Mouse (Mus musculus) kidney, embryonic 14.5 days (tissue): ENCODE measurements around the gene Tor2a. TPM values are rescaled to one million over a fixed set of nuclear protein-coding genes. Genes with fewer than 3 reads are reported as not detected.

Experiments used
- ATAC-seq: fragments of 200-750 bp; cut with Nextera tagmentation; 2 replicates; pipeline ENCODE4 v1.8.0; 2017; ENCODE audit warnings: moderate number of reproducible peaks, mild to moderate bottlenecking, moderate TSS enrichment, moderate library complexity; ENCODE audit not compliant: low FRiP score, low TSS enrichment
- H3K27ac ChIP-seq: fragments of 300-500 bp; sonication (generic); 2 replicates; pipeline ENCODE4 v1.5.1; 2014; ENCODE audit warnings: low read depth, mild to moderate bottlenecking, low read length, moderate library complexity, mixed read lengths
- H3K27me3 ChIP-seq: fragments of 300-500 bp; sonication (generic); 2 replicates; pipeline ENCODE4 v1.6.1; 2014; ENCODE audit warnings: mild to moderate bottlenecking, low read length; ENCODE audit not compliant: control insufficient read depth, insufficient read depth
- H3K36me3 ChIP-seq: fragments of 300-500 bp; sonication (generic); 2 replicates; pipeline ENCODE4 v1.6.1; 2014; ENCODE audit warnings: low read length, mixed read lengths; ENCODE audit not compliant: control insufficient read depth, insufficient read depth
- H3K4me1 ChIP-seq: fragments of 300-500 bp; sonication (generic); 2 replicates; pipeline ENCODE4 v1.6.1; 2014; ENCODE audit warnings: low read length, mixed read lengths; ENCODE audit not compliant: control insufficient read depth, insufficient read depth
- H3K4me2 ChIP-seq: fragments of 300-500 bp; sonication (generic); replicated peaks from 2 replicates; pipeline ENCODE4 v1.6.1; 2014; ENCODE audit warnings: low read depth, mild to moderate bottlenecking, low read length
- H3K4me3 ChIP-seq: fragments of 300-500 bp; sonication (generic); 2 replicates; pipeline ENCODE4 v1.5.1; 2014; ENCODE audit warnings: mild to moderate bottlenecking, low read length
- H3K9ac ChIP-seq: fragments of 300-500 bp; sonication (generic); 2 replicates; pipeline ENCODE4 v1.6.1; 2014; ENCODE audit warnings: low read depth, mild to moderate bottlenecking, low read length, moderate library complexity
- H3K9me3 ChIP-seq: fragments of 300-500 bp; sonication (generic); 2 replicates; pipeline ENCODE4 v1.6.1; 2016; ENCODE audit warnings: low read length; ENCODE audit not compliant: control insufficient read depth
- WGBS: fragments of 180-500 bp; shearing (Covaris S2); extraction: QIAGEN DNeasy Blood & Tissue Kit; methylation state at CpG from one replicate; pipeline ENCODE4 v1.1.7; 2014; 5-methylcytosine and 5-hydroxymethylcytosine counted together
- polyA plus RNA-seq: library from polyadenylated mRNA; unstranded; fragments of >200 nt; fragmentation: Nextera tagmentation; extraction: Ambion mirVana; gene quantifications from 2 replicates; pipeline ENCODE4 v1.2.1, GENCODE M21; 2014

Gene Tor2a
- polyA plus RNA-seq, 1 experiment from 2014 or later, result 75.6 TPM

DNA sequence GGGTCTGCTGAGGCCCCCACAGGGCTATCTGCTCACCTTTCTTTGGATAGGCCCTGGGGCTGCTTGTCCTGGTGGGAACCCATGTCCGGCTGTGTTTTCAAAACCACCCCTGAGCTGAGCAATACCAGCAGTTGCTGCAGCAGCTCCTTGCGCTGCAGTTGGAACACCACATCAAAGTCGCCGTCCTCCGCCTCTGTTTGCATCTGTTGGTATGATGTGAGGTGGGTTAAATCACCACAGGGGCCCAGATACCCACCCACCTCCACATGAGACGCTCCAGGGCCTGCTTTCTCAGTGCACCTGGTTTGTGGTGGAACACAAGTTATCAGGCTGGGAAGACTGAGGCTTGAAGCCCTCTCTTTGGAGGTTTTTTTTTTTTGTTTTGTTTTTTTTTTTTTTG lies 21.0 kb downstream of the Tor2a start:
- Histone ChIP-seq H3K4me2 (no peak overlapping the region), H3K9me3 (no peaks in the 10 kb centered on the region), H3K4me1 (peaks cover 6% of the 10 kb centered on the region; the same call in 1 of the 2 replicates), H3K4me3 (no peak overlapping the region), H3K27me3 (no peaks in the 10 kb centered on the region), H3K27ac (no peak overlapping the region), H3K9ac (no peak overlapping the region), H3K36me3 (no peaks in the 10 kb centered on the region)
- no peak for ATAC-seq
- WGBS, result 94% methylated on average over 6 of the region's 6 CpGs

DNA sequence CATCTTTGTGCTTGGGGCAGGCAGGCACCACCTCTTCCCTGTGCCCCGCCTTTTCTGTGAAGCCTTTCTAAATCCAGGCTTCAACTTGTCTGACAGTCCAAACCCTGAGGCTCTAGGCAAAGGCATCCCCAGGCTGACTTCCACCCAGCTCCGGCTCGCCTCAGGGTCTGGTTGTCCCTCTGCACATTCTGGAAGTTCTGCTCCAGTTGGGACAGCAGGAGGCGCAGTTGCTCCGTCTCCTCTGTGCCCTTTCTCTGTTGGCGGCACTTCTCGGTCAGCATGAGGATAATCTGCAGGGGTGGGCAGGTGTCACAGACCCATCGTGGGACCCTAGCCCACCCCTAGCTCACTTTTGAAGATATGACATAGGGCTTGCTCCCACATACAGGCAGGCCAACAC lies 22.1 kb downstream of the Tor2a start:
- Histone ChIP-seq H3K27ac (no peak overlapping the region), H3K4me3 (no peak overlapping the region), H3K9ac (0 out of 2 replicates have a peak overlapping the region, but pooled peaks have one; percentile 18), H3K9me3 (no peaks in the 10 kb centered on the region), H3K4me1 (peaks cover 6% of the 10 kb centered on the region; the same call in 1 of the 2 replicates), H3K27me3 (no peaks in the 10 kb centered on the region), H3K4me2 (no peak overlapping the region), H3K36me3 (no peaks in the 10 kb centered on the region)
- no peak for ATAC-seq
- 26% methylated on average over 8 of the region's 8 CpGs for WGBS

DNA sequence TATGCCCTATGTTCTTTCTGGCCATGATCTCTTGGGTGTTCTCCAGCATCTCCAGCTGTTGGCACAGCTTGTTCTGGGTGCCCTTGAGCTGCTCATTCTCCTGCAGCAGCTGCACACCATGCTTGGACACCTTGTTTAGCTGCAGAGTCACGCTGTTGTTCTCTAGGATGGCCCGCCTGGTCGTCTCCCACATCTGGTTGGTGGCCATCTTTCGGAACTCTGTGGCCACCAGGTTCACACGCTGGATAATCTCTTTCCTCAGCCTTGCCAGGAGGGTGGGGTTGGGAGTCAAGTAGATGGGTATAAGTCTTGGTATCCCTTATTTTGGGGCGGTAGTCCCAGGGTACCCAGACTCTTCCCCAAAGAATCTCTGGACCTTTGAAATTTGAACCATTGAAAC lies 22.7 kb downstream of the Tor2a start:
- no peaks in the 10 kb centered on the region for H3K36me3 ChIP-seq
- H3K9me3 ChIP-seq, result no peaks in the 10 kb centered on the region
- H3K9ac ChIP-seq, result no peak overlapping the region
- H3K27me3 ChIP-seq, result no peaks in the 10 kb centered on the region
- ATAC-seq, result no peak
- 86% methylated on average over 6 of the region's 6 CpGs for WGBS
- peaks cover 6% of the 10 kb centered on the region; the same call in 1 of the 2 replicates for H3K4me1 ChIP-seq
- no peak overlapping the region for H3K4me3 ChIP-seq
- H3K27ac ChIP-seq, result no peak overlapping the region
- no peak overlapping the region for H3K4me2 ChIP-seq

GRCm38 (mm10) chr2:32781710-32782109 lies 24.7 kb downstream of the Tor2a start:
- no peaks in the 10 kb centered on the region for H3K9me3 ChIP-seq
- 75% methylated on average over 6 of the region's 6 CpGs for WGBS
- H3K27me3 ChIP-seq, result no peaks in the 10 kb centered on the region
- no peaks in the 10 kb centered on the region for H3K36me3 ChIP-seq
- H3K27ac ChIP-seq, result no peak overlapping the region
- no peaks in the 10 kb centered on the region for H3K4me1 ChIP-seq
- H3K9ac ChIP-seq, result no peak overlapping the region
- H3K4me3 ChIP-seq, result no peak overlapping the region
- no peak for ATAC-seq
- no peak overlapping the region for H3K4me2 ChIP-seq

DNA sequence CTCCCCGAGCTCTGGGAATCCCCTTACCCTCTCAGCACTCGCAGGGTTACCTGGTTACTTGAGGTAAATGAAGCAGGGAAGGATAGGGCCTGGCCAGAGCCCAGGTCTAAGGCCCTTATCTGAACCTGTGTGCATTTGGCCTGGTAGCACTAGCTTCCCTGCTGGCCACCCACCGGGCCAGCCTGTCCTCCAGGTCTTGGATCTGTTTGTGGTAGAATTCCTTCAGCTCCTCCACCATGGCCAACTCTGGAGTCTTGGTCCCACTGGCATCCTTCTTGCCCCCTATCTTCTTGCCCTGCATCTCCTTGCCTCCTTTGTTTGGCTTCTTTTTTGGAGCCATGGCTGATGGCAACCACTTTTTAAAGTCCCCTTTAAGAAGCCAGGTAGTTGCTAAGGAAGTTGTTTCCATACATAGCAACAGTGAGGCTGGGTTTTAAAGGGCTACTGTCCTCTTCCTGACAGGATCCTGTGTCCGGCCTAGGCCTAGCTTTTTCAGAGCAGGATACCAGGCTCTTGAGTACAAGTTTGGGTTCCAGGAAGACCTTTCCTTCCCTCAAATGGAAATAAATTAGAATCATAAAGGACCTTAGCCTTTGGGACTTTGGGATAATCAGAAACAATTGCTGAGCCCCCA lies 27.1 kb downstream of the Tor2a start, which contains the start of gene Cfap157:
TSS of gene Cfap157 (minus strand) at position 381 of the 634 bp plus-strand sequence.
- Histone ChIP-seq H3K4me2 (no peak within 1 kb of the TSS), H3K27me3 (no peaks in the 10 kb centered on the region), H3K9ac (no peak within 1 kb of the TSS), H3K36me3 (no peaks in the 10 kb centered on the region), H3K27ac (no peak within 1 kb of the TSS), H3K4me1 (no peaks in the 10 kb centered on the region), H3K9me3 (no peaks in the 10 kb centered on the region), H3K4me3 (no peak within 1 kb of the TSS)
- ATAC-seq, result no peak
- 73% methylated on average over 4 of the region's 4 CpGs for WGBS

- Histone ChIP-seq H3K27me3 (no peaks in the 10 kb centered on the region), H3K9ac (no peak overlapping the region), H3K27ac (no peak overlapping the region), H3K4me1 (no peaks in the 10 kb centered on the region), H3K4me2 (no peak overlapping the region), H3K9me3 (no peaks in the 10 kb centered on the region), H3K36me3 (0 out of 2 replicates have a peak, but pooled peaks cover 2% of the 10 kb centered on the region), H3K4me3 (no peak overlapping the region)
- ATAC-seq, result no peak
- WGBS, result 59% methylated on average over 6 of the region's 6 CpGs
Measured at GRCm38 (mm10) chr2:32787176-32787575, 30.1 kb downstream of the Tor2a start.

DNA sequence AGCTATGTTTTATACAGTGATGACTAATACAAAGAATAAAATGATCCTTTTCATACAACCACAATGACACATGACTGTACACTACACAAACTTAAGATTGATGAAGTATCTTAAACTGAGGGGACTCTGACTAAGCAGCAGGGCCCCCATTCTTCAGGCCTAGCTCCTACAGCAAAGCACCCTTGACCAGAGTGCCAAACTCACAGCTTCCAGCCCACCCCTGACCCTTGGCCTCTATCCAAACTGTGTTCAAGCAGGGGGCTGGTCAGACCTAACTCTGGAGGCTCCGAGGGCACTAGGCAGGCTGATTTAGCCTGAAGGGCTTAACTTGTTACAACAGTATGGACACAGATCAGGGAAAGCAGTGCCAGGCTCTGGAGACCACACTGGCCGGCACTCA lies 31.5 kb downstream of the Tor2a start:
- ATAC-seq, result no peak
- H3K36me3 ChIP-seq, result peaks cover 2% of the 10 kb centered on the region; the same call in 1 of the 2 replicates
- 51% methylated on average over 2 of the region's 2 CpGs for WGBS
- no peaks in the 10 kb centered on the region for H3K27me3 ChIP-seq
- H3K9ac ChIP-seq, result no peak overlapping the region
- H3K27ac ChIP-seq, result no peak overlapping the region
- no peak overlapping the region for H3K4me3 ChIP-seq
- H3K4me2 ChIP-seq, result no peak overlapping the region
- no peaks in the 10 kb centered on the region for H3K4me1 ChIP-seq
- H3K9me3 ChIP-seq, result no peaks in the 10 kb centered on the region

DNA sequence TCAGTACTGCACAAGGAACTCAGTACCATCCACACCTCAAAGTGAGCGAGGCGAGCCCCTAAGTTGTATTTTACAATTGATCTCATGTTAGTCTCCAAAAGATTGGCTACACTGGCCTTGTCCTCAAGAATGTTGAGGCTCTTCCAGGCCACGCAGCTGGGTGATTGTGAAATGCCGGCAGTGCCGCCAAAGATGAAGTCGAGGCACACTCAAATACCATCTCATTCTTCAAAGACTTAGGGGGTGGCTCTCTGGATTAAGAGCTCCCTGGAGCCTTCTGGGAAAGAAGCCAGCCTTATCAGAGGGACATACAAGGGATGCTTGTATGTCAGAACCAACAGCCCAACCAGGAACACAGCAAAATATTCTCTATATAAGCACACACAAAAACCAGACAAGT lies 34.3 kb downstream of the Tor2a start:
- Histone ChIP-seq H3K9ac (no peak overlapping the region), H3K4me1 (no peaks in the 10 kb centered on the region), H3K27ac (no peak overlapping the region), H3K36me3 (peaks cover 10% of the 10 kb centered on the region; the same call in 1 of the 2 replicates), H3K9me3 (no peaks in the 10 kb centered on the region), H3K27me3 (no peaks in the 10 kb centered on the region), H3K4me3 (no peak overlapping the region), H3K4me2 (no peak overlapping the region)
- no peak for ATAC-seq
- 86% methylated on average over 6 of the region's 6 CpGs for WGBS

GRCm38 (mm10) chr2:32795748-32796418 lies 38.8 kb downstream of the Tor2a start:
- Histone ChIP-seq H3K36me3 (peaks cover 12% of the 10 kb centered on the region; the same call in 1 of the 2 replicates), H3K4me1 (no peaks in the 10 kb centered on the region)

More at GRCm38 (mm10) chr2:32795748-32796418, 38.8 kb downstream of the Tor2a start:
- Histone ChIP-seq H3K4me2 (no peak overlapping the region), H3K9ac (no peak overlapping the region), H3K27me3 (no peaks in the 10 kb centered on the region), H3K9me3 (no peaks in the 10 kb centered on the region), H3K27ac (no peak overlapping the region), H3K4me3 (no peak overlapping the region)
- ATAC-seq, result no peak
- 91% methylated on average over 13 of the region's 13 CpGs for WGBS
